Mouse (Mus musculus) embryonic facial prominence, embryonic 13.5 days (tissue): ENCODE results near the gene Hmgcl. TPM values are rescaled to one million over a fixed set of nuclear protein-coding genes. Genes with fewer than 3 reads are reported as not detected.
"Not testable (repeated sequence)": the region's sequence is repeated elsewhere in the genome, so short reads cannot be mapped to it uniquely, and the experiment has no call there.

ENCODE experiments used
- ATAC-seq: fragments of 200-750 bp; cut with Nextera tagmentation; 2 replicates; pipeline ENCODE4 v1.8.0; 2017; ENCODE audit warnings: low read depth; ENCODE audit not compliant: insufficient number of reproducible peaks, insufficient read depth, low FRiP score, low TSS enrichment
- H3K27ac ChIP-seq: fragments of 300-500 bp; sonication (generic); 2 replicates; pipeline ENCODE4 v1.5.1; 2015; ENCODE audit warnings: moderate library complexity, mild to moderate bottlenecking, inconsistent platforms
- H3K27me3 ChIP-seq: fragments of 300-500 bp; sonication (generic); 2 replicates; pipeline ENCODE4 v1.6.1; 2015; ENCODE audit warnings: mild to moderate bottlenecking, inconsistent platforms
- H3K36me3 ChIP-seq: fragments of 300-500 bp; sonication (generic); 2 replicates; pipeline ENCODE4 v1.6.1; 2015; ENCODE audit warnings: mild to moderate bottlenecking, inconsistent platforms
- H3K4me1 ChIP-seq: fragments of 300-500 bp; sonication (generic); 2 replicates; pipeline ENCODE4 v1.6.1; 2015; ENCODE audit warnings: inconsistent platforms
- H3K4me2 ChIP-seq: fragments of 300-500 bp; sonication (generic); 2 replicates; pipeline ENCODE4 v1.6.1; 2015; ENCODE audit warnings: moderate library complexity, mild to moderate bottlenecking, inconsistent platforms
- H3K4me3 ChIP-seq: fragments of 300-500 bp; sonication (generic); 2 replicates; pipeline ENCODE4 v1.5.1; 2015; ENCODE audit warnings: mild to moderate bottlenecking, inconsistent platforms
- H3K9ac ChIP-seq: fragments of 300-500 bp; sonication (generic); 2 replicates; pipeline ENCODE4 v1.6.1; 2015; ENCODE audit warnings: mild to moderate bottlenecking, inconsistent platforms
- H3K9me3 ChIP-seq: fragments of 300-500 bp; sonication (generic); 2 replicates; pipeline ENCODE4 v1.6.1; 2016; ENCODE audit warnings: inconsistent platforms
- WGBS: fragments of 180-500 bp; shearing (Covaris S2); methylation state at CpG from one replicate; pipeline ENCODE4 v1.1.7; 2015; ENCODE audit warnings: mixed read lengths; 5-methylcytosine and 5-hydroxymethylcytosine counted together
- polyA plus RNA-seq: library from polyadenylated mRNA; unstranded; fragments of >200 nt; fragmentation: Nextera tagmentation; extraction: Ambion mirVana; gene quantifications from 2 replicates; pipeline ENCODE4 v1.2.1, GENCODE M21; 2015

Gene Hmgcl
- polyA plus RNA-seq, 1 experiment from 2014 or later = 80.3 TPM

DNA sequence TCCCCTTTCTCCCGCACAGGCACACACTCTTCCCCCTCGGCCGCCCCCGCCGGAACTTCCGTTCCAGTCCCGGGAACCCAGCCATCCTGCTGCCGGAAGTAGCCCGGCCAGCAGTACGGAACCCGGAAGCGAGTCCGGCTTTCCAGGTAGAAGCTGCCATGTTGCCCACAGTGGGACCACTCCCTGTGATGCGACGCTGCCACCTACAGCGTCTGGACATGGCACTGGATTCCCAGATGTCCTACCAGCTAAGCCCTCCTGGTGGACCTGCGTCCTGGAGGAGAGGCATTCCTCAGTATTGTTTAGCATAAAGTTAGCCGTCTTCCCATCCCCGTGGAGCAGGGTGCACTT, 26.3 kb downstream of the Hmgcl start, which contains the start of gene Lypla2:
Gene Lypla2 (minus strand): TSS at position 71 of the 351 bp plus-strand sequence.
- Histone ChIP-seq H3K4me2 (peak within 1 kb of the TSS; percentile 97), H3K27me3 (no peaks in the 10 kb centered on the region), H3K9me3 (no peaks in the 10 kb centered on the region), H3K4me1 (peaks cover 22% of the 10 kb centered on the region), H3K27ac (peak within 1 kb of the TSS; percentile 66), H3K9ac (peak within 1 kb of the TSS; percentile 95), H3K36me3 (peaks cover 64% of the 10 kb centered on the region), H3K4me3 (peak within 1 kb of the TSS; percentile 99)
- 1% methylated on average over 19 of the region's 19 CpGs for WGBS
- peak; percentile 44 for ATAC-seq

DNA sequence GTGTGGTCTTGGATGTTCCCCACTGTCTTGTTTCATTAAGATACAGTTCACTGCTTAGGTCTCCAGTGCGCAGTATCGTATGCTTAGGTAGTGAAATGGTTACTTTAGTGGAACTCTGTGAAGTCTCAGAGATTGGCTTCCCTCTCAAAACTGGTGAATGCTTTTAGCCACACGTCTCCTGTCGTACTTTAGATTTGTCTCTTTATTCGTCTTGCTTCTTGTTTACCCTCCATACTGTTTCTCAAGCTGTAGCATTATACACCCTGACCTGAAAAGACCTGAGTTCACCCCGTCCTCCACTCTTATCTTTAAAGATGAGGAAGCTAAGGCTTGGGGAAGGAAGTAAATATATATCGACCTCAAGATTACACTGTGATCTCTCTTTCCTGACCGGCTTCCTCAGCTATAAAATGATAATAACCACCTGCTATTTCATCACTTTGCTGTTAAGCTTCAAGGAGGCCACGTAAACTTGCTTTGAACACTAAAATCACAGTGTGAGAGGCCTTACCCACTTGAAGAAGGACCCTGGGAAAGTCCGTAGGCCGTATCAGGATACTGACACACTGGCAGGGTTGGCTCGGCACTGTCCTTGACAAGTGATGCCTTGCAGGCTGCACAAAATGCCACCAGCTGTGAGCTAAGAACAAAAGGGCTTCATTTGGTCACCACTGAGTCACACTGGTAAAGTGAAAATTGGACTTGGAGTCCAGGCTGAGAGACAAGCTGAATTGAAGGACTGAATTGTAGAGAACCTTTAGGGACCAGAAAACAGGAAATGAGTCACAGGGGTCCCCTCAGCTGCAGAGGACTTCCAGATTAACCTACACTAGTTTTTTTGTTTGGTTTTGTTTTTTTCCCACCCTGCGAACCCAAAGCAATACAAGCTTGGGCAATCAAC, 26.9 kb downstream of the Hmgcl start:
- Histone ChIP-seq H3K9me3 (no peaks in the 10 kb centered on the region), H3K9ac (peak overlapping the region; percentile 95), H3K4me1 (peaks cover 22% of the 10 kb centered on the region), H3K27me3 (no peaks in the 10 kb centered on the region), H3K27ac (0 out of 2 replicates have a peak overlapping the region, but pooled peaks have one; percentile 7), H3K36me3 (peaks cover 61% of the 10 kb centered on the region), H3K4me3 (peak overlapping the region; percentile 99), H3K4me2 (peak overlapping the region; percentile 97)
- WGBS = 70% methylated on average over 13 of the region's 13 CpGs
- ATAC-seq = no peak

DNA sequence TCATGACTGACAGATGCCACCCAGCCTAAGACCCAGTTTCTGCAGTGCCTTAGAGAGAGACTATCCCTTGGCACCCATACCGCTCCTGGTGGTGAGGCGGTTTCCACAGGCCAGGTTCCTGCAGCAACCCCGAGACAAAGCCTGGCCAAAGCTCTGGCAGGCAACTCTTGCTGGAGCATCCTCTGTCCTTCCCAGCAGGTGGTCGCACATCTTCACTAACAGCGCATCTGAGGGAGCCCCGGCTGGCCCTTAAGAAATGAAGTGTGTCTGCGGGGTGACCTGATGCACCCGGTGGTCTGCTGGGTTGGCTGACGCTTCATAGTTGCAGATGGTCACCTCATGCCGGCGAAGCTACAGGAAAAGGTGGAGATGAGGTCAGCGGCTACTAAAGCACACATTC, 29.9 kb downstream of the Hmgcl start:
- Histone ChIP-seq H3K4me2 (no peak overlapping the region), H3K36me3 (peaks cover 55% of the 10 kb centered on the region), H3K9ac (no peak overlapping the region), H3K27me3 (no peaks in the 10 kb centered on the region), H3K4me1 (peaks cover 16% of the 10 kb centered on the region), H3K9me3 (no peaks in the 10 kb centered on the region), H3K27ac (no peak overlapping the region), H3K4me3 (no peak overlapping the region)
- ATAC-seq = no peak
- 92% methylated on average over 12 of the region's 12 CpGs for WGBS

DNA sequence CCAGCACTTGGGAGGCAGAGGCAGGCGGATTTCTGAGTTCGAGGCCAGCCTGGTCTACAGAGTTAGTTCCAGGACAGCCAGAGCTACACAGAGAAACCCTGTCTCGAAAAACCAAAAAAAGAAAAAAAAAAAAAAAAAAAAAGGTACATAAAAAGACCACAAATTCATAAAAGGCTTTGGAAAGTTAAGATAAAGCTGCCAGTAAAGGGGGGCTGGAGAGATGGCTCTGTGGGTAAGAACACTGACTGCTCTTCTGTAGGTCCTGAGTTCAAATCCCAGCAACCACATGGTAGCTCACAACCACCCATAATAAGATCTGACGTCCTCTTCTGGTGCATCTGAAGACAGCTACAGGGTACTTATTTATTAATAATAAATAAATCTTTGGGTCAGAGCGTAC, 34.0 kb downstream of the Hmgcl start:
- ATAC-seq, H3K4me3 ChIP-seq, H3K27ac ChIP-seq, H3K9me3 ChIP-seq, H3K9ac ChIP-seq, H3K4me1 ChIP-seq, H3K4me2 ChIP-seq, H3K27me3 ChIP-seq: not testable (repeated sequence)
- H3K36me3 ChIP-seq = peaks cover 82% of the 10 kb centered on the region
- 95% methylated on average over 5 of the region's 5 CpGs for WGBS

DNA sequence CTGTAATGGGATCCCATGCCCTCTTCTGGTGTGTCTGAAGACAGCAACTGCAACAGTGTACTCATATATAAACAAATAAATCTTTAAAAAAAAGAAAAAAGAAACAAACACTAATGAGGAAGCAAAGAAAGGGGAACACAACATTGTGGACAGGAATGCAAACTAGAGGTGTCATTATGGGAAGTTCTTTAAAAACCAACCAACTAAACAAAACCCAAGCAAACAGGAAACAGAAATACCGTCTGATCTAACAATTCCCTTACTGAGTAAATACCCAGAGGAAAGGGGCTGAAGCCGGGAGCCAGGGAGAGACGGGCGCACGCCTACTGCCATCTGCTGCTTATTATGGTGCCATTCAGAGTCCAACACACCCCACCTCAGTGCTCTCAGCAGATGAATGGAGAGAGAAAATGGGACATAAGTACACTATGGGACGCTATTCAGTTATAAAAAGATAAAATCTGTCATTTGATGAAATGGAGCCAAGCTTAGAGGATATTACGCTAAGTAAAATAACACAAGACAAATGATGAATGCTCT, 35.3 kb downstream of the Hmgcl start:
- H3K4me1 ChIP-seq = peaks cover 15% of the 10 kb centered on the region
- no peak for ATAC-seq
- H3K27ac ChIP-seq = no peak overlapping the region
- no peak overlapping the region for H3K9ac ChIP-seq
- no peak overlapping the region for H3K4me3 ChIP-seq
- H3K9me3 ChIP-seq = no peaks in the 10 kb centered on the region
- no peak overlapping the region for H3K4me2 ChIP-seq
- H3K27me3 ChIP-seq = no peaks in the 10 kb centered on the region
- 36% methylated on average over 7 of the region's 7 CpGs for WGBS
- peaks cover 70% of the 10 kb centered on the region for H3K36me3 ChIP-seq

- Histone ChIP-seq H3K27me3 (no peaks in the 10 kb centered on the region), H3K9ac (peak overlapping the region; percentile 32; the same call in 1 of the 2 replicates), H3K36me3 (peaks cover 47% of the 10 kb centered on the region), H3K4me2 (no peak overlapping the region), H3K27ac (no peak overlapping the region), H3K9me3 (no peaks in the 10 kb centered on the region), H3K4me3 (no peak overlapping the region), H3K4me1 (peaks cover 20% of the 10 kb centered on the region)
- WGBS = 83% methylated on average over 5 of the region's 5 CpGs
- ATAC-seq = no peak
Measured at GRCm38 (mm10) chr4:135984556-135984955, 38.3 kb downstream of the Hmgcl start.

DNA sequence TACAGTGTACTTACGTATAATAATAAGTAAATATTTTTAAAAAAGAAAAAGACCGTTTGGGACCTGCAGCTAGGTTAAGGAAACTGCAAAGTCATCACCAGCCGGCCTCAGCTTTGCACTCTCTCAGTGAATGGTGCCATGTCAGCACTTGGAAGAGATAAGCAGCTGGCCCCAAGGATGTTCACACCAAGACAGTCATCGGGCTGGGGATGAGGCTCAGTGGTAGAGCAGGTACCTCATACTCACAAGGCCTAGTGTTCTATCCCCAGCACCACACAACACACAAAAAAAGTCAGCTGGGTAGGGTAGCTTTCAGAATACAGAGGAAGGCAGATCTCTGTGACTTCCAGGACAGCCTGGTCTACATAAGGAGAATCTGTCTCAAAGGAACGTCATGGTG, 38.9 kb downstream of the Hmgcl start:
- no peaks in the 10 kb centered on the region for H3K9me3 ChIP-seq
- peaks cover 47% of the 10 kb centered on the region for H3K36me3 ChIP-seq
- H3K4me2 ChIP-seq = peak overlapping the region; percentile 84
- no peak overlapping the region for H3K9ac ChIP-seq
- H3K4me3 ChIP-seq = no peak overlapping the region
- H3K27me3 ChIP-seq = no peaks in the 10 kb centered on the region
- H3K4me1 ChIP-seq = peaks cover 20% of the 10 kb centered on the region
- WGBS = 89% methylated on average over 5 of the region's 5 CpGs
- H3K27ac ChIP-seq = no peak overlapping the region
- no peak for ATAC-seq

GRCm38 (mm10) chr4:135985769-135986168, 39.5 kb downstream of the Hmgcl start:
- 88% methylated on average over 7 of the region's 7 CpGs for WGBS
- Histone ChIP-seq H3K27ac (no peak overlapping the region), H3K27me3 (no peaks in the 10 kb centered on the region), H3K4me1 (peaks cover 20% of the 10 kb centered on the region), H3K4me2 (peak overlapping the region; percentile 84), H3K36me3 (peaks cover 43% of the 10 kb centered on the region), H3K9me3 (no peaks in the 10 kb centered on the region), H3K9ac (peak overlapping the region; percentile 96), H3K4me3 (peak overlapping the region; percentile 94)
- no peak for ATAC-seq

- Histone ChIP-seq H3K36me3 (peaks cover 36% of the 10 kb centered on the region), H3K27me3 (no peaks in the 10 kb centered on the region), H3K4me2 (peak overlapping the region; percentile 84), H3K4me3 (peak overlapping the region; percentile 94), H3K27ac (peak overlapping the region; percentile 87), H3K9ac (peak overlapping the region; percentile 96), H3K4me1 (peaks cover 20% of the 10 kb centered on the region), H3K9me3 (peaks cover under 1% of the 10 kb centered on the region; the same call in 1 of the 2 replicates)
- WGBS = 7% methylated on average over 23 of the region's 23 CpGs
- ATAC-seq = no peak
Measured at GRCm38 (mm10) chr4:135986301-135986942, 40.2 kb downstream of the Hmgcl start.

DNA sequence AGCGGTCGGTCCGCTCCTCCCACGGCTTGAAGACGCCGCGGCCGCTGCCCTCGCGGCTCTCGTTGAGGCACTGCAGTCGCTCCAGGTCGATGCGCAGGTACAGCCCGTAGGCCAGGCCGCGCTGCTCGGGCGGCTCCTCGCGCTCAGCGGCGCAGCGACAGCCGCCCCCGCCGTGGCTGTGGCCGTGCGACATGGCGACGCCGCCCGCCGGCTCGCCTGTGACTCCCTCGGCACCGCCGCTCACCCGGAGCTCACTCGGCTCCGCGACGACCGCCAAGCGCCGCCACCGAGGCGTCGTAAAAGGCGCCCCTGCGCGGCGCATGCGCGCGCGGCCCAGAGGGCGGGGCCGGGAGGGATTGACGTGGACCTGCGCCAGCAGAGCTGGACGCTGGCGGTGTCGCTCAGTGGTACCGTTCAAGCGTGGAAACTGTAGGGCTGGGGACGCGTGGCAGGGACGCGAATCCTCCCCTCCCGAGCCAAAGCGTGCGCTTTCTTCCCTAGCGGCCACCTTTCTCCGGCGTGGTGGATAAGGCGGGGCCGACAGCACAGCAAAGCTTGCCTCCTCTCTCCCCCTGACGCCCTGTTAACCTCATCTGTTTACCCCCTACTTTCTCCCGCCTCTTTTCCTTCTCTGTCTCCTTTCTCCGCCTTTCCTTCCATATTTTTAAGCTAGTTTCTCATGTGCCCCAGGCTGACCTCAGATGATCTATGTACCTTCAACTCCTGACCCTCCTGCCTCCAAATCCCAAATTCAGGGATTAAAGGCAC, 40.9 kb downstream of the Hmgcl start, which contains the start of gene Pithd1:
Gene Pithd1 (minus strand): TSS at position 322 of the 768 bp plus-strand sequence.
- H3K9ac ChIP-seq = peak within 1 kb of the TSS; percentile 96

GRCm38 (mm10) chr4:135987714-135988113, 41.5 kb downstream of the Hmgcl start:
- no peak for ATAC-seq
- peak overlapping the region; percentile 87 for H3K27ac ChIP-seq
- H3K9ac ChIP-seq = peak overlapping the region; percentile 96
- H3K9me3 ChIP-seq = peaks cover 2% of the 10 kb centered on the region; the same call in 1 of the 2 replicates
- 63% methylated on average over 9 of the region's 9 CpGs for WGBS
- H3K4me1 ChIP-seq = peaks cover 16% of the 10 kb centered on the region
- H3K4me3 ChIP-seq = peak overlapping the region; percentile 94
- peak overlapping the region; percentile 84 for H3K4me2 ChIP-seq
- H3K36me3 ChIP-seq = peaks cover 26% of the 10 kb centered on the region
- no peaks in the 10 kb centered on the region for H3K27me3 ChIP-seq

More for the DNA sequence above, 40.9 kb downstream of the Hmgcl start, which contains the start of gene Pithd1:
- Histone ChIP-seq H3K36me3 (peaks cover 29% of the 10 kb centered on the region), H3K27ac (peak within 1 kb of the TSS; percentile 87), H3K27me3 (no peaks in the 10 kb centered on the region), H3K4me3 (peak within 1 kb of the TSS; percentile 94), H3K4me1 (peaks cover 16% of the 10 kb centered on the region), H3K9me3 (peaks cover 2% of the 10 kb centered on the region; the same call in 1 of the 2 replicates), H3K4me2 (peak within 1 kb of the TSS; percentile 84)
- under 1% methylated on average over 80 of the region's 81 CpGs for WGBS
- ATAC-seq = peak; percentile 69
